Mouse (Mus musculus) retina, adult 2 months (tissue): ENCODE data around the gene Iffo2.

ENCODE experiments used
- DNase-seq: peaks from one replicate; pipeline ENCODE4 v3.0.0-alpha.2; 2012; ENCODE audit warnings: low read depth, low spot score

Iffo2 gene

GRCm38 (mm10) chr4:139532081-139532480 is 1.7 kb downstream of the Iffo2 start:
- no peak for DNase-seq

DNA sequence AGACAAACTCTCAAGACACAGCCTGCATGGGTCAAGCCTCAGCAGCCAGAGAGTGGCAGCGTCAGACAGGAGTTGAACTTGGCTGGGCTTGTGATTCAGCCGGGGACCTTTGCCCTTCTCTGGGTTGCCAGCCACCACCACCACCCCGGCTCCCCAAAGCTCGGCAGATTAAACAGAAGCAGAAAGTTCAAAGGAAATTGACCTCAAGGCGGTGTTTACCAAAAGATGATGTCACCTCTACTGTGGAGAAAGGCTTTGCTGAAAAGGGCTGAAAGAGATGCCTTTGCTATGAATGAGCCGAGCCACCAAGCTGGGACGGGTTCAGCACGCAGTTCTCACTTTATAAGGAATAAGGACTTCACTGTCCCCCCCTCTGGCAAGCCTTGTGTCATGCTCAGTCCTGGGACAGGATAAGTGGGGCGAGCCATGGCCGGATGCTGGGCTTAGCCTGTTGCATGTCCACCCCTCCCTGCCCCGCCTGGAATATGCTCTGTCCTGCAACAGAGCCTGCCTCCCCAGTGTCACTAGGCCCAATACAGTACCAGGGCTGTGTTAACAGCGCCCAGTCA is 4.9 kb downstream of the Iffo2 start:
- no peak for DNase-seq

DNA sequence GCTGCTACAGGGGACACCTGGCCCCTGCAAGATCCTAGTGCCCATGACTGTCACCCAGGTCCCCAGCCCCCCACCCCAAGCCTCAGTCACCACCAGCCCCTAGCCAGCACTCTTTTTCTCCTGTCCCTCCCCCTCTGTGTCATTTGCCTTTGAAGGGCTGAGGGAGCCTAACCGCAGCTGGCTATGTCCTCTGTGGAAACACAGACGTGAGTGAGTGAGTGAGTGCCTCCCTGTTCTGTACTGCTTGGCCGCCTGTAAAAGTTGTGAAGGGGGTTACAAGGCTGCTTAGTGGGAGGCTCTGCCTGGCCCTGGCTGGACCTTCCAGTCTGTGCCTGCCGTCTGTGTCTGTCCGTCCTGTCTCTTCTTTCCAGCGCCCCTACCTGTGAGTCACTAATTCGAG is 5.4 kb downstream of the Iffo2 start:
- DNase-seq: no peak

DNA sequence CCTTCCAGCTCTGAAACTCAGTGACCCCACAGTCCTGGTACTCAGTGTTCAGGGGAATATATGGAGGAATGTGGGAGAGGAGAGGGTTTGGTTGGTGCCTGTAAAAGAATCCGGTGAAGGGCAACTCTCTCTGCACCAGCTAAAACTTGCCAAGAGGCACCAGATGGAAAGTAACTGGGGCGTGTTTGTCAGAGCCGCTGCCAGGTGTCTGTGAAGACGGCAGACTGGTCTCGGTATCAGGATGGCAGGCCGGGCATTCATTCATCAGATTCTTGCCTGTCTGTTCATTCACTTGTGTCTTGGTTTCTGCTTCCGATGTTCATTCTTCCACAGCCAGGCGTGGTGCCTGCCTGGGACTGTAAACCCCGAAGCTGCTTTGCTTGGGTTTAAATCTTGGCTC is 6.4 kb downstream of the Iffo2 start:
- DNase-seq: no peak

GRCm38 (mm10) chr4:139540784-139541183 is 10.4 kb downstream of the Iffo2 start:
- DNase-seq: no peak

GRCm38 (mm10) chr4:139545791-139546190 is 15.4 kb downstream of the Iffo2 start:
- no peak for DNase-seq

DNA sequence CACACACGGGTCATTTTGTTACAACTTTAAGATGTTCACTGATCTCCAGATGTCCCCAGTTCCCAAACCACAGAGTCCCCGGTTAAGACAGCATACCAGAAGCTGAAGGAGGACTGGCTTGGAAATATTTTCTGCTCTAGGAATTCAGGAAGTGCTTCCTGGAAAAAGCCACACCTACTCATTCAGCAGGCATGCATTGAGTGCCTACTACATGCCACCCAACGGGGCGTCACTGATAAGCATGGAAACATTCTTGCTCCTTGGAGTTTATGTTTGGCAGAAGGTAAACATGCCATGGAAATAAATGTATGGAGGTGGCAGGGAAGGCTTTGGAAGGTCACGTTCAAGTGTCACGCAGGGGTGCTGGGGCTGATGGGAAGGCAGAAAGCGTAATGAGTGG is 19.1 kb downstream of the Iffo2 start:
- DNase-seq: no peak

DNA sequence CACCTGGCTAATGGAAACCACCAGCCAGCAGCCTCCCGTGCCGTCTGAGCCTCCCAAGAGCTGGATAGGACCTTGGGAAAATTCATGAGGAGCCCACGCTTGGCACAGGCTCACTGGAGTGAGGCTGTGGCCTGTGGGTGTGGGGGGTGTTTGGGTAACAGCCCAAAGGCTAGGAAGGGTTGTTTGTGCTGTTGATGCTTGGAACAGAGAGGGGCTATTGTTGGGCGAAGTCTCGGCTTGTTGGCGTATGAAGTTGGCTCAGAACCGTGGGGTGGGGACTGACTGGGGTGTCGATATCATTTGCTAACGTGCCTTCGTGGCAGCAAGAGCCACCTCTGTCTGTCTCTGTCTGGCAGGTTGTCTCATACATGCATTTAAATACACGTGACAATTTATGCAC is 24.9 kb downstream of the Iffo2 start:
- DNase-seq: no peak

DNA sequence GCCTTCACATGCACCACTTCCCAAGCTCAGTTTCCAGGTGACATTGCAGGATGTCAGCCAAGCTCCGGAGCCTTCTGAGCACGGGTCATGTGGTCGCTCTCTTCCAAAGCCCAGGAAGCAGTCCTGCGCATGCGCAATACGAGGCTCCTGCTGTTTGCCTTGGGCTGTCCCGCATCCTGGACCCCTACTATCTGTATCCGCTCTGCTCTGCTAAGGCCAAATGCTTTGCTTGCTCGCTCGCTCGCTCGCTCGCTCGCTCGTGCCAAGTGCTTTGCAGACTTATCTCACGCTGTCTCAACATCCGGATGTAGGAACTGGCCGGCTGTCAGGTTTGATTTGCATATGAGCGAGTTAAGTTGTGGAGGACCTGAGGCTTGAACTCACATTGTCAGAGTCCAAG is 25.6 kb downstream of the Iffo2 start:
- no peak for DNase-seq

GRCm38 (mm10) chr4:139568361-139568760 is 38.0 kb downstream of the Iffo2 start:
- DNase-seq: no peak

DNA sequence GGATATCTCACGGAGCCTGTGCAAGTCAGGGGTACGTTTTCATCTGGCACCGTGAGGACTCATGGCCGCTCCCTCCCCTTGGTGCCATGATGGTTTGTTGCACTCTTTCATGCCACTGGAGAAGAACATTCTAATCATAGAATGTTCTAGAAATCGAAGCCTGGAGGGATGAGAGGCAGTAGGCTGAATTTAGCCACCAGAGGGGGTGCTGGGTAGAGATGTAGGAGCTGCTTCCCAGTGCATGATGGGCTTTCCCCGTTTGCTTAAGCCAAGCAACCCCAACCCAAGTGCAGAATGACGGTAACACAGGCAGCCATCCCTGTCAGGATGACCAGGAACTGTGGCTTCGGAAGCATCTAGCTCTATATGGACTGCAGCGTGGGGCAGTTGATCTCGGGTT is 40.4 kb downstream of the Iffo2 start:
- no peak for DNase-seq

DNA sequence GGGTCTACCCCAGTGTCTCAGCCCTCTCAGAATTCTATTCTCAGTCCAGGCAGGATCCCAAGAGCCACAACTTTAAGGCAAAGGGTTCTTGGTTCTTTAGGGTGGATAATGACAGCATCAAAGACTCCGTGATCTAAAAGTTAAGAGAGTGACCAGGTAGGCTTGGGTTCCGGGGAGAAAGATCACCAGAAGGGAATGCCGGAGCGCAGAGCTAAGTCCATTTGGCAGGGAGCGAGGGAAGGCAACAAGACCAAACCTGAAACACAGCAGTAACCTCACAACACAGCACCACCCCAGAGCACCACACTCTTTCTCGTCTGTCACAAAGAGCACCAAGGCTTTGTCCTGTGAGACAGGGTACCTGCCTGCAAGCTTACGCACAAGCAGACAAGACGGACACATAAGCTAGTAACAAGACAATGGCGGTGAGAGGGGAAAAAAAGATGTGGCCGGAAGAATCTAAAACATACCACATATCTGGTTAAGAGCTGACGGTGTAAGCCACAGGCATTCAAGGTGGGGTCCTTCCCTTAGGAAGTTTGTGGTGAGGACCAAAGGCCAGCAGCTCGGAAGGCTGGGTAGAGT is 42.7 kb downstream of the Iffo2 start:
- DNase-seq: no peak

- DNase-seq: peak; percentile 94
Observed at GRCm38 (mm10) chr4:139574156-139574798, 43.9 kb downstream of the Iffo2 start.

DNA sequence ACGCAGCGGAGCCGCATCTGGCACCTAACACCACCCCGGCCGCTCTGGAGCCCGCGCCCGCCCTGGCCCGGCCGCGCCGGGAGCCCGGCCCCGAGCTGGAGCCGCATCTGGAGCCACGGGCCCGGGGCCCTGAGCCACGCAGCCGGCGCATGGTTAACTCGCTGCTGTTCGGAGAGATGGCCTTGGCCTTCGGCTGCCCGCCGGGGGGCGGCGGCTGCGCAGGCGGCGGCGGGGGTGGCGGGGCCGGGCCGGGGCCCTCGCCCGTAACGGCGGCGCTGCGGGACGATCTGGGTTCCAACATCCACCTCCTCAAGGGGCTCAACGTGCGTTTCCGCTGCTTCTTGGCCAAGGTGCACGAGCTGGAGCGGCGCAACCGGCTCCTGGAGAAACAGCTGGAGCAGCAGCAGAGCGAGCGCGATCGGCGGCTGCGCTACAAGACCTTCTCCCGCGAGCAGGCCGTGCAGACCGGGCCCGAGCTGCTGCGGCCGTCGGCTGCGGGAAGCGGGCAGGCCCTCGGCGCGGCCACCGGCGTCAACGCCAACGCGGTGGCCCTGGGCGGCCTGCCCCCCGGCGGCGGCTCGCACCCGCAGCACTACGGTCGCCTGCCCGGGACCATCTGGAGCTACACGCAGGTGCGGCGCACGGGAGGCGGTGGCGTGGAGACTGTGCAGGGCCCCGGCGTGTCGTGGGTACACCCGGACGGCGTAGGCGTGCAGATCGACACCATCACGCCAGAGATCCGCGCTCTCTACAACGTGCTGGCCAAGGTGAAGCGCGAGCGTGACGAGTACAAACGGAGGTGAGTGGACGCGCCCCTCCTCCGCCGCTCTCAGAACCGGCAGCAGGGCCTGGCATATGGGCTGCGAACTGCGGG is 44.7 kb downstream of the Iffo2 start:
- no peak for DNase-seq

- DNase-seq: no peak
Observed at GRCm38 (mm10) chr4:139575673-139576003, 45.3 kb downstream of the Iffo2 start.

DNA sequence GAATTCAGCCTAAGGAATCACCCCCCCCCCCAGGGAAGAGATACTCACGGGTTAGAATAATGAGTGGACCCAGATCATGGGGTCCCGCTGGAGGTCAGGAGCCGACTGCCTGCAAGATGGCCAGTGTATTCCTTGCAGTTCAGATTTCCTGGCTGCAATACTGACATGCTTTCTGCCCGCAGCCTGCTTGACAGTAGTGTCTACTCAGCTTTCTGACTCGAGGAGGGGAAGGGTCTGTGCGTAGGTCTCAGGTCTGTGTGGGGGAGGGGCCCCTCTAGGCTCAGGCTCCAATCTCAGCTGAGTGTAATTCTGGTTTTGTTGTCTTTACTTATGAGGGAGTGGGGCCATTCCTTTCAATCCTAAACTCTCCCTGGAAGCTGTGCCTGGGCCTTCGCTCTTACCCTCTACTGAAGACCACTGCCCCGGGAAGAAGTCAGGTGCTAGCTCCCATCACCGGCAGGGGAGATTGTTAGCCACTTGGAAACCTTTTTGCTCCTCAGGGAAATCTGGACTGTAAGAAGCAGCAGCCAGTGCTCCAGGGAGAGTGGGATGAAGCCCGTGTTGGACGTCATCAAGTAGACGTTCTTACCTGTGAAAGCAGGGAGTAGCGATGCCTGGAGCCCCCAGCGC is 46.0 kb downstream of the Iffo2 start:
- no peak for DNase-seq

DNA sequence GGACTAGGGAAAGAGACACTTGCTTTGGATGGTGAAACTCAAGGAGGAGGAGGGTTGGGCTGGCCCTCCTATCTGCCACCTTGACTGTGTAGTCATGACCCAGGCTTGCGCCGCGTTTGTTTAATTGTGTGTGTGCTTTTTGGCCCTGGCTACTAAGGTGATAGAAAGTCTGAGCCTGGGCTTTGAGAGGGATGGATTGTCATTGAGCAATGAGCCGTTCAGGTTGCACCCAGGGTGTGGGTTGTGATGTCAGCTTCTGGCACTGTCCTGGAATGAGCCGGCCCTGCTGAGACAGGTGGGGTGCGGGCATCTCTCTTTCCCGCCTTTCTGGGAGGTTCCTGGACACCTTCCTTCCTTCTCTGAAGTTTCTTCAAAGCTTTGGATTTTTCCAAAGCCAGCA is 46.7 kb downstream of the Iffo2 start:
- DNase-seq: no peak

- no peak for DNase-seq
Observed at GRCm38 (mm10) chr4:139578389-139578788, 48.0 kb downstream of the Iffo2 start.

- no peak for DNase-seq
Observed at GRCm38 (mm10) chr4:139579003-139579402, 48.7 kb downstream of the Iffo2 start.

GRCm38 (mm10) chr4:139579466-139579865 is 49.1 kb downstream of the Iffo2 start:
- DNase-seq: no peak

GRCm38 (mm10) chr4:139580663-139581336 is 50.5 kb downstream of the Iffo2 start:
- DNase-seq: no peak
